Mouse (Mus musculus): ENCODE measurements around the gene Fuk. TPM values are rescaled to one million over a fixed set of nuclear protein-coding genes. Genes with fewer than 3 reads are reported as not detected.

Gene Fuk
- polyA plus RNA-seq, 1 experiment = 12.4 TPM

DNA sequence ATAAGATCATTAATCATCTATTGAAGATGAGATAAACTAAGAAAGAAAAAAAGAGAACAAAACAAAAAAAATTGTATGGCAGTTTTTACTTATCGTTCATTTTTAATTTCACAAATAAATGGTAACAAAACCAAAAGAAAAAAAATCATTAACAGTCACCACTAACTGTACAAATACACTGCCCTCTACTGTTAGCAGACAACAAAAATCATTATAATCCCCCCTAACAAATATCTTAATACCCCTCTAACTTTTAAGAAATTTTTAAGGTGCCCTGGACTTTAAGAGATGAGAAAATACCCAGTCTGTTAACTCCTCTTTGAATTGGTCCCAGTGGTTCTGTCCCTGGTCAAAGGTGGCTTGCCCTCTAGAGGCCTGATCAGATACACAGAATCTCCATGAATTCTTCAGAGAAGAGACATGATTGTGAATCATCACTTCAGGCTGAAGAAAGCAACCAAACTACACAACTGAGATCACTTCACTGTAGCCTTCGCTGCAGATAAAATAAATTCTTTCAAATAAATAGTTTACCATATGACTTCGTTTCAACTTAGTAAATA lies 60.2 kb downstream of the Fuk start:
- no peak for DNase-seq (ENCODE audit: low read depth)
- no peak for TF ChIP-seq POLR2A (IDR thresholded peaks at IDR 0.05; ENCODE audit: borderline replicate concordance, extremely low read depth, insufficient read depth, insufficient read length, poor library complexity, severe bottlenecking)
- no peak for TF ChIP-seq CTCF (IDR thresholded peaks at IDR 0.05; ENCODE audit: borderline replicate concordance, extremely low read depth, insufficient read depth, insufficient read length)

Other genes starting within 250 kb of the Fuk start
- gene Mtss1l, start 181.0 kb downstream of the Fuk start, polyA plus RNA-seq (2012; rRNA removed) = 117 and 189 TPM in 2 replicates
- gene Il34, start 96.6 kb downstream of the Fuk start, polyA plus RNA-seq (2012; rRNA removed) = 3.1 and 3.9 TPM in 2 replicates
- 37.0 and 44.9 TPM in 2 replicates for gene Cog4, start 55.9 kb downstream of the Fuk start, polyA plus RNA-seq (2012; rRNA removed)
- gene Sf3b3, start 55.7 kb downstream of the Fuk start, polyA plus RNA-seq (2012; rRNA removed) = 72.0 and 81.3 TPM in 2 replicates
- gene St3gal2, start 17.4 kb upstream of the Fuk start, polyA plus RNA-seq (2012; rRNA removed) = 30.1 and 39.7 TPM in 2 replicates
- 43.5 and 47.2 TPM in 2 replicates for gene Ddx19a, start 95.3 kb upstream of the Fuk start, polyA plus RNA-seq (2012; rRNA removed)
- 9.8 and 11.1 TPM in 2 replicates for gene Ddx19b, start 129.3 kb upstream of the Fuk start, polyA plus RNA-seq (2012; rRNA removed)
- 61.3 and 76.9 TPM in 2 replicates for gene Aars, start 130.7 kb upstream of the Fuk start, polyA plus RNA-seq (2012; rRNA removed)
- not detected in 2 replicates for gene Exosc6, start 153.9 kb upstream of the Fuk start, polyA plus RNA-seq (2012; rRNA removed)
- gene Clec18a, start 189.9 kb upstream of the Fuk start, polyA plus RNA-seq (2012; rRNA removed) = 0.32 and 0.71 TPM in 2 replicates
- gene Pdpr, start 192.1 kb upstream of the Fuk start, polyA plus RNA-seq (2012; rRNA removed) = 10.9 and 14.3 TPM in 2 replicates